Mouse (Mus musculus): Measurements from ENCODE around the gene Ttc25.

- TF ChIP-seq TCF12 (IDR thresholded peaks at IDR 0.05; ENCODE audit: insufficient read depth, poor library complexity, severe bottlenecking), result no peak
- TF ChIP-seq CEBPB (IDR thresholded peaks at IDR 0.05; ENCODE audit: insufficient read depth, poor library complexity, severe bottlenecking), result no peak
These were observed 49.2 kb downstream of the Ttc25 start for GRCm38 (mm10) chr11:100594608-100595007.
